Mouse (Mus musculus) MEL (cell line): Measurements from ENCODE around the gene Vti1b. TPM values are rescaled to one million over a fixed set of nuclear protein-coding genes. Genes with fewer than 3 reads are reported as not detected.

ENCODE experiments used
- DNase-seq: peaks from one replicate; pipeline ENCODE4 v3.0.0; 2011; ENCODE audit warnings: low read depth, low spot score
- H3K27ac ChIP-seq: 2 replicates; pipeline ENCODE4 v1.5.1; 2012; ENCODE audit warnings: low read depth, mild to moderate bottlenecking, control low read depth, low read length, moderate library complexity; ENCODE audit not compliant: control insufficient read depth
- H3K27me3 ChIP-seq, 2 experiments: fragments of 150-350 bp in 1 of 2; sonication (generic) in 1 of 2; 2 replicates each; pipeline ENCODE4 v1.6.1; 2012; ENCODE audit warnings: low read length in 2 of 2, mild to moderate bottlenecking in 2 of 2, improper control_type of control experiment in 1 of 2, moderate library complexity in 1 of 2; ENCODE audit not compliant: insufficient read depth in 2 of 2, control insufficient read depth in 1 of 2
- H3K36me3 ChIP-seq, 2 experiments: 2 replicates each; pipeline ENCODE4 v1.6.1; 2012 to 2014; ENCODE audit warnings: low read length in 2 of 2, improper control_type of control experiment in 1 of 2, inconsistent platforms in 1 of 2, mild to moderate bottlenecking in 1 of 2; ENCODE audit not compliant: insufficient read depth in 2 of 2, control insufficient read depth in 1 of 2
- H3K4me1 ChIP-seq, 2 experiments: fragments of 150-350 bp in 1 of 2; sonication (generic) in 1 of 2; 2 replicates each; pipeline ENCODE4 v1.6.1; 2012; ENCODE audit warnings: low read length in 2 of 2, improper control_type of control experiment in 1 of 2, mild to moderate bottlenecking in 1 of 2; ENCODE audit not compliant: insufficient read depth in 2 of 2, control insufficient read depth in 1 of 2
- H3K4me3 ChIP-seq, 2 experiments: fragments of 150-350 bp in 1 of 2; sonication (generic) in 1 of 2; 2 replicates each; pipeline ENCODE4 v1.5.1; 2012; ENCODE audit warnings: low read depth in 2 of 2, low read length in 2 of 2, mild to moderate bottlenecking in 2 of 2, moderate library complexity in 2 of 2, control low read depth in 1 of 2, improper control_type of control experiment in 1 of 2; ENCODE audit not compliant: control insufficient read depth in 1 of 2, insufficient read depth in 1 of 2
- H3K79me2 ChIP-seq: 2 replicates; pipeline ENCODE4 v1.6.1; 2012; ENCODE audit warnings: mild to moderate bottlenecking, low read length, moderate library complexity; ENCODE audit not compliant: control insufficient read depth, poor library complexity, insufficient read depth
- H3K9ac ChIP-seq: 2 replicates; pipeline ENCODE4 v1.6.1; 2012; ENCODE audit warnings: low read depth, mild to moderate bottlenecking, control low read depth, low read length, moderate library complexity; ENCODE audit not compliant: control insufficient read depth, poor library complexity, severe bottlenecking
- H3K9me3 ChIP-seq: fragments of 150-350 bp; sonication (generic); replicated peaks from 2 replicates; pipeline ENCODE4 v1.6.1; 2012; ENCODE audit warnings: mild to moderate bottlenecking, low read length, improper control_type of control experiment, moderate library complexity; ENCODE audit not compliant: insufficient read depth
- BHLHE40 ChIP-seq: IDR thresholded peaks from 2 replicates; pipeline ENCODE4 v1.6.1; 2012; ENCODE audit warnings: low read depth, mild to moderate bottlenecking, inconsistent platforms, low read length, improper control_type of control experiment, borderline replicate concordance
- CHD2 ChIP-seq: IDR thresholded peaks from 2 replicates; pipeline ENCODE4 v1.6.1; 2011; ENCODE audit warnings: low read length, improper control_type of control experiment
- CTCF ChIP-seq, 3 experiments: IDR thresholded peaks in 2 of 3; conservative IDR thresholded peaks in 1 of 3; 2 replicates each; pipeline ENCODE4 v1.5.1; 2011 to 2012; ENCODE audit warnings: low read length in 3 of 3, low read depth in 2 of 3, mild to moderate bottlenecking in 2 of 3, improper control_type of control experiment in 1 of 3, inconsistent platforms in 1 of 3, mixed read lengths in 1 of 3, moderate library complexity in 1 of 3; ENCODE audit not compliant: control insufficient read depth in 1 of 3, insufficient read depth in 1 of 3, poor library complexity in 1 of 3, severe bottlenecking in 1 of 3
- ELF1 ChIP-seq: IDR thresholded peaks from 2 replicates; pipeline ENCODE4 v1.6.1; 2014; ENCODE audit warnings: low read depth, mild to moderate bottlenecking, inconsistent platforms, low read length, improper control_type of control experiment, moderate library complexity
- EP300 ChIP-seq, 2 experiments: IDR thresholded peaks; 2 replicates each; pipeline ENCODE4 v1.6.1; 2011; ENCODE audit warnings: improper control_type of control experiment in 2 of 2, low read length in 2 of 2, low read depth in 1 of 2, mild to moderate bottlenecking in 1 of 2
- ETS1 ChIP-seq: IDR thresholded peaks from 2 replicates; pipeline ENCODE4 v1.6.1; 2012; ENCODE audit warnings: low read depth, mild to moderate bottlenecking, inconsistent platforms, low read length, improper control_type of control experiment, moderate library complexity
- GABPA ChIP-seq: IDR thresholded peaks from 2 replicates; pipeline ENCODE4 v1.6.1; 2012; ENCODE audit warnings: low read depth, mild to moderate bottlenecking, inconsistent platforms, low read length, improper control_type of control experiment, moderate library complexity
- GATA1 ChIP-seq: IDR thresholded peaks from 2 replicates; pipeline ENCODE4 v1.6.1; 2011; ENCODE audit warnings: low read depth, low read length, improper control_type of control experiment
- HCFC1 ChIP-seq: IDR thresholded peaks from 2 replicates; pipeline ENCODE4 v1.6.1; 2012; ENCODE audit warnings: low read depth, mild to moderate bottlenecking, inconsistent platforms, low read length, improper control_type of control experiment, moderate library complexity
- JUND ChIP-seq: IDR thresholded peaks from 2 replicates; pipeline ENCODE4 v1.6.1; 2011; ENCODE audit warnings: low read depth, mild to moderate bottlenecking, improper control_type of control experiment, low read length
- KAT2A ChIP-seq: conservative IDR thresholded peaks from 2 replicates; pipeline ENCODE4 v1.6.1; 2012; ENCODE audit warnings: low read depth, low read length, improper control_type of control experiment, inconsistent platforms
- MEF2A ChIP-seq: IDR thresholded peaks from 2 replicates; pipeline ENCODE4 v1.6.1; 2014; ENCODE audit warnings: low read depth, mild to moderate bottlenecking, inconsistent platforms, low read length, improper control_type of control experiment; ENCODE audit not compliant: poor library complexity, insufficient replicate concordance, severe bottlenecking; ENCODE audit errors: extremely low read depth
- NRF1 ChIP-seq: IDR thresholded peaks from 2 replicates; pipeline ENCODE4 v1.6.1; 2014; ENCODE audit warnings: low read depth, mild to moderate bottlenecking, inconsistent platforms, low read length, improper control_type of control experiment, moderate library complexity; ENCODE audit not compliant: poor library complexity, insufficient read depth, severe bottlenecking
- POLR2AphosphoS2 ChIP-seq: IDR thresholded peaks from 2 replicates; pipeline ENCODE4 v1.6.1; 2011; ENCODE audit warnings: low read length, improper control_type of control experiment
- POLR2AphosphoS5 ChIP-seq: IDR thresholded peaks from 2 replicates; pipeline ENCODE4 v1.6.1; 2012; ENCODE audit warnings: low read depth, borderline replicate concordance, mild to moderate bottlenecking, inconsistent platforms, low read length, moderate library complexity, mixed read lengths
- RCOR1 ChIP-seq: IDR thresholded peaks from 2 replicates; pipeline ENCODE4 v1.6.1; 2012; ENCODE audit warnings: low read depth, mild to moderate bottlenecking, inconsistent platforms, low read length, improper control_type of control experiment
- USF1 ChIP-seq: IDR thresholded peaks from 2 replicates; pipeline ENCODE4 v1.6.1; 2014; ENCODE audit warnings: low read depth, mild to moderate bottlenecking, inconsistent platforms, low read length, improper control_type of control experiment, moderate library complexity
- ZKSCAN1 ChIP-seq: IDR thresholded peaks from 2 replicates; pipeline ENCODE4 v1.6.1; 2012; ENCODE audit warnings: low read depth, mild to moderate bottlenecking, inconsistent platforms, low read length, improper control_type of control experiment, moderate library complexity
- polyA plus RNA-seq, 2 experiments: library from polyadenylated mRNA; stranded (reverse) in 1 of 2; unstranded in 1 of 2; fragments of >175 nt in 1 of 2; fragments of >200 nt in 1 of 2; gene quantifications; 2 replicates each; pipeline versions ENCODE4 v1.2.1 to v1.2.4; 2012; ENCODE audit warnings: low replicate concordance in 2 of 2, low read depth in 1 of 2; ENCODE audit not compliant: insufficient read length in 2 of 2, insufficient read depth in 1 of 2, missing spikeins in 1 of 2
- total RNA-seq: library from RNA; depleted of rRNA; stranded (reverse); fragments of 300-350 nt; gene quantifications from 2 replicates; pipeline ENCODE4 v1.2.3, GENCODE M21; 2012

Vti1b gene
- total and polyA plus RNA-seq, 3 experiments = 54.3 to 69.8 TPM; not detected in 1

DNA sequence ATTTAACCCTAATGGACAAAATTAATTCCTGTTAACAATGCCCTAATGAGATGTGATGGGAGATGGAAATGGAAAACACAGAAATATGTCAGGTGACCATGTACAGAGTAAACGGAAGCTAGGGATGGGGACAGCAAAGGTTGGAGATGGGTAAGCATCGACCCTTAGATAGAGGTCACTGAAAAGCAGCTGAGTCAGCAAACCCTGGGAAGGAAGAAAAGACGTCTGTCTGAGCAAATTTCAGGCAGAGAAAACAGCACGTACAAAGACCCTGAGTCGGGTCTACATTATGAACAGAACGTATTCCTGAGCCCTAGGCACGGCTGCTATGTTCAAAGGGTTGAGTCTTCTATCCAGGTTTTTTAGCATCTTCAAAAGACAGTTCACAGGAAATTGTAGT, 35.5 kb downstream of the Vti1b start:
- Histone ChIP-seq H3K36me3 (0 out of 4 replicates have a peak, but pooled peaks cover 0 to 4% of the 10 kb centered on the region in 2 experiments), H3K9ac (no peak overlapping the region)
- TF ChIP-seq RCOR1 = no peak
- TF ChIP-seq POLR2AphosphoS5 = no peak
- TF ChIP-seq JUND = no peak
- no peak for TF ChIP-seq ELF1
- no peak for TF ChIP-seq USF1
- no peak for TF ChIP-seq EP300 (IDR thresholded peaks at IDR 0.05; ENCODE audit: low read depth in 1 of 2, low read length in 2 of 2)
- no peak for TF ChIP-seq NRF1
- TF ChIP-seq ETS1 = no peak
- no peak for TF ChIP-seq ZKSCAN1
- TF ChIP-seq CTCF (IDR thresholded peaks at IDR 0.05 in 2 of 3, conservative IDR thresholded peaks at IDR 0.05 in 1 of 3; ENCODE audit: control insufficient read depth in 1 of 3, insufficient read depth in 1 of 3, low read depth in 2 of 3, low read length in 3 of 3, poor library complexity in 1 of 3, severe bottlenecking in 1 of 3) = no peak
- no peak for TF ChIP-seq GATA1
- no peak for TF ChIP-seq BHLHE40
- TF ChIP-seq CHD2 = no peak
- TF ChIP-seq HCFC1 = no peak
- TF ChIP-seq, all 39 proteins: peak for 0
- DNase-seq = no peak
- Histone ChIP-seq H3K27me3 (peaks cover 3 to 6% of the 10 kb centered on the region in 2 experiments), H3K4me3 (no peak overlapping the region), H3K79me2 (no peaks in the 10 kb centered on the region), H3K27ac (no peak overlapping the region), H3K9me3 (no peaks in the 10 kb centered on the region), H3K4me1 (no peaks in the 10 kb centered on the region)

DNA sequence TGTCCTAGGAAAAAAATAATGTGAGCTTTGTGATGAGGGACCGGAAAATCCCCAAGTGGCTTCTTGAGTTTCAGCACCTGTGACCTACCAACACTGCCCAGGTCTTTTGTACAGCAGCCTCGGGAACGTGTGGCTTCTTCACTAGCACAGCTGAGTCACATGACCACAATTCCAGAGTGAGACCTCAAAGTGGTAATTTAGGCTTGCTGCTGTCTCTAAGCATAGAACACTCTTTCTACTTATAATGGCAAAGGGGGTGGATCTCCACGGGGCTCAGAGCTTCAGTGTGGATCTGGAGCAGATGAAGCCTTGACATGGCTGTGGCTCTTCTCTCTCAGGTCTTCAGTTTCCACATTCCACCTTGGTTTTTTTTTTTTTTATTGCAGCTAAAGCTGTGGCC, 37.4 kb downstream of the Vti1b start:
- Histone ChIP-seq H3K27ac (no peak overlapping the region), H3K79me2 (no peaks in the 10 kb centered on the region), H3K4me3 (no peak overlapping the region), H3K9ac (no peak overlapping the region), H3K36me3 (0 out of 4 replicates have a peak, but pooled peaks cover 0 to 4% of the 10 kb centered on the region in 2 experiments), H3K27me3 (peaks cover 3 to 12% of the 10 kb centered on the region in 2 experiments), H3K4me1 (no peaks in the 10 kb centered on the region), H3K9me3 (no peaks in the 10 kb centered on the region)
- no peak for TF ChIP-seq KAT2A
- no peak for TF ChIP-seq HCFC1
- TF ChIP-seq USF1 = peak; percentile 60
- no peak for TF ChIP-seq MEF2A
- no peak for TF ChIP-seq ZKSCAN1
- TF ChIP-seq POLR2AphosphoS2 = no peak
- TF ChIP-seq GABPA = no peak
- DNase-seq = no peak
